Mouse (Mus musculus) gastrocnemius, postnatal 14 days (tissue): ENCODE data around the gene Gna14. TPM values are rescaled to one million over a fixed set of nuclear protein-coding genes. Genes with fewer than 3 reads are reported as not detected.

ENCODE experiments used
- DNase-seq: peaks from one replicate; pipeline ENCODE4 v3.0.0; 2021; ENCODE audit warnings: mixed read lengths
- intact Hi-C: fragments of 180-260 bp; cut with DNase I; formaldehyde crosslinking; loops from one replicate; pipeline ENCODE4 v1.15.1; 2025; ENCODE audit warnings: low total_unique reads
- long read RNA-seq, 2 experiments: library from polyadenylated mRNA; stranded (forward); transcript quantifications; one replicate each; pipeline ENCODE4 v2.0.0; 2021
- total RNA-seq, 2 experiments: library from RNA; stranded (reverse); gene quantifications; 2 replicates each; pipeline ENCODE4 v1.2.3; 2021

The Gna14 gene
- total RNA-seq = 1 to 10 TPM in 1 of 2 experiments, under 1 TPM in 1; 0.55 to 1.0 TPM
- long read RNA-seq, experiment 1, partial matches to known transcripts = 0 of 1 reads
- long read RNA-seq, experiment 1, other reads (novel, unspliced or antisense) = 0 of 1 reads
- long read RNA-seq, experiment 2 = 0 reads

DNA sequence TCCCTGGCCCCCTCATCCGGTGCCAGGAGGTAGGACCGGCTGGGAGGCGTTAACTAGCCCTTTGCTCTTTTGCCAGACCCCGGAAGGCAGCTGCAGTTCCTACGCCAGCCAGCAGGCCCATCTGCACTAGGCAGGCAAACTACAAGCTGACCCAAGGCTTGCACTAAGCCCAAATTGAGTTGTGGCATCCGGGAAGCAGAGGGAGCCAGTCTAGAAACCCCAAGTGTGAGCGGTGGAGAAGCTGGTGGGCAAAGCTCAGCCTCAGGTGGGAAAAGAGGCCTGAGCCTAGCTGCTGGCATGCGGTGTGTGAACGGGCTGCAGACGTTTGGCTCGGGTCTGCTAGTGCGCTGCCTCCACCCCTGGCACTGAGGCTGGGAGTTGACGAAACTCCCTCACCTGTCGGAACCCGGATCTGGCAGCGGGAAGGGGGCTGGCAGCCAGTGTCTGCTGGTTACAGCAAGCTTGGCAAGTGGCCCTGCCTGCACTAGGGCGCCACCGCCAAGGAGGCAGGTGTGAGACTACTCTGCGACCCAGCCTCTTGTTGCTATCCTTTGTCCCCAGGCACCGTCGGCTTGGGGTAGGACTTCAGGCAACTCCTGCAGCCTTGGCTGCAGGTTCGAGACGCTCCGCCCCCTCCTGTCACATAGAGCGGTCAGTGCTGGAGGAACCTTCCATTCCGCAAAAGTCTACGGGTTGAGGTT is at the start of gene Gna14:
Gene Gna14, plus strand, starts transcription at position 232 of the 701 bp plus-strand sequence.
- intact Hi-C loops = loop anchor here (5.0 kb wide), 1 partner anchor 162 kb away; no protein-coding TSS in a partner anchor

DNA sequence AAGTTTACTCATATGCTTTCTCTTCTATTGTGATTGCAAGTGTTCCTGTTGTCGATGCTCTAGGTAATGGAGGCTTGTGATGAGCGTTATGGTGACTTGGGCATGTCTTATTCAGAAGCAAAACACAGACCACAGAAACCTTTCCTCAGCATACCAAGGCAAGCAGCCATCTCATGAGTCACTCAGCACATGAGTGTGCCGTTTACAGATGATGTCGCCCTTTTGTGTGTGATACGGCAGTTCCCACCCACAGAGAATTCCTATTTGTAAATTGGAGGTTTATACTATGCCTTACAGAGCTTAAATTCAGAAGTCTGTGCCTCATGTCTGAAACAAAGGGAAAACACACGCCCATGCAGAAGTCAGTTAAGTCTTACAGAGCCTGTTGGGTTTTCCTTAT is 49.0 kb upstream of the Gna14 start:
- no peak for DNase-seq

More for the DNA sequence above, at the start of gene Gna14:
- peak; percentile 62 for DNase-seq

DNA sequence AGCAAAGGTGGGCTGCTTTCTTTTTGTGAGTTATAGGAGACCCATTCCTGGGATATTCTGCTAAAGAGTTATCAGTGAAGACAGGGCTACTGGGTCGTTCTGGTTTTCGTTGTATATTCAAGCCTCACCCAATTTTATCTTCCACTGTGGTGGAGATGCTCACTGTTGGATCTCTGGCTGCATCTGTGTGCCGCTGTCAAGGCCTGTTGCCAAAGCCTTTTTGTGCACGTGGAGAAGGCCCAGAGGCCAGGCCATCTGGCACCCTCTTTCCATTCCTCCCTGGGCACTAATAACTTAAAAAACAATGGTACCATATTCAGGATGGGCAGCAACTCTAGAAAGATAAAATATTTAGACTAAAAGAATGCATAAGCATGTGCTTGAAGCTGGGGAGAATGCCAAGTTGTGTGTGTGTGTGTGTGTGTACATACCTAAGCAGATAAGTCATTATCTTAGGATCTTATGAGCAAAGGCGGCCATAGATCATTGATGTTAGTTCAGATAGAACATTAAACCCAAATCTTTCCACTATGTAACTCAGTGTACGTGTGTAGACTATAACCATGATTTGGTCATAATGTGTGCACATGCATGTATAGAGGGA is 45.3 kb upstream of the Gna14 start:
- DNase-seq = no peak
- intact Hi-C loops = no loop called here

More for the DNA sequence above, 49.0 kb upstream of the Gna14 start:
- intact Hi-C loops = no loop called here

DNA sequence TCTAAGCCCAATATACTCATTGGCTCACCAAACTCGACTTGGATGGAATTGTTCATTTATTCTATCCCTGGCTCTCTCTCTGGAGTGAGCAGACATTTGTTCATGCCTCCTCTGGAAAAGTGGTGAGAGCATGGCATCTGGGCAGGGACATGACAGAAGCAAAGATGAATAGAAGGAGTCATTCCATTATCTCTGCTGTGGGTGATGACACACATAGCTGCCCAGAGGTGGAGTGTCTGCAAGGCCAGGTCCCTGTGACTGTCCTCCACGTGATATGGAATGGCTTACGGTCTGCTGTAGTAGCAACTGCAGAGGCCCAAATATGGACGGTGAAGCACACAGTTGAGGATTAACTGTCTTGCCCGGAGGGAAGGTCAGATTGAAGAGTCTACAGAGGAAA is 41.2 kb upstream of the Gna14 start:
- intact Hi-C loops = no loop called here
- no peak for DNase-seq

DNA sequence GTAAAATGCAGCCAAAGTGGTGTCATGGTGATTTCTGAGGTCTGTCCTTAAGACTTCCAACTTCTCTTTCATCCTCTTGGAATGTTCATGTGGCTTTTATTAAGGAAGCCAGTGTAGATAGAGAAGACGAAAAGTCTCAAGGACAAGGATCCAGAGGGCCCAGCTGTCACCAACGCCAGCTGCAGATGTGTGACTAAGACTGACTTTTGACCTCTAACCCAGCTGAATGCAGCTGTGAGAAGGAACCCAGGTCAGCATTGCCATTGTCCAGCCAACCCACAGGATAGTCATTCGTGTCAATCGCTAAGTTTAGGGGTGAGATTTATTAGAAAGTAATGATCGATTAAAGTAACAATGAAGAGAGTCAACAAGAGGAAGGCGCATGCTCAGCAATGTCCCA is 32.5 kb upstream of the Gna14 start:
- intact Hi-C loops = no loop called here
- DNase-seq = no peak

DNA sequence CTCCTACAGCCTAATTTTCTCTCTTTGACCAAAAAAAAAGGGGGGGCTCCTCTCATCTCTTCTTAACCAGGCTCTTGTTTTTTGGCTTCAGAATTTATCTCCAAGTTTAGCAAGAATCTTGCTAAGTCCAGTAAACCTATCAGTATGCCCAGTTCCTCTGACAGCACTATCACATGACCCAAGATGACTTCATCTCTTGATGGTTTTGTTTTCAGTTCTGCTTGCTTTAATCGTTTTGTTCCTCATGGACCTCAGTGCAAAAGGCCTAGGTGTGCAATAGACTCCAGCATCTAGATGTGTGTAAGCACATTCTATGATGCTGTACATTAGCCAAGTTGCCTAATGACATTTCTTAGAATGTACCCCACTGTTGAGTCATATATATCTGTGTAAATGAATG is 27.8 kb upstream of the Gna14 start:
- intact Hi-C loops = no loop called here
- DNase-seq = no peak

DNA sequence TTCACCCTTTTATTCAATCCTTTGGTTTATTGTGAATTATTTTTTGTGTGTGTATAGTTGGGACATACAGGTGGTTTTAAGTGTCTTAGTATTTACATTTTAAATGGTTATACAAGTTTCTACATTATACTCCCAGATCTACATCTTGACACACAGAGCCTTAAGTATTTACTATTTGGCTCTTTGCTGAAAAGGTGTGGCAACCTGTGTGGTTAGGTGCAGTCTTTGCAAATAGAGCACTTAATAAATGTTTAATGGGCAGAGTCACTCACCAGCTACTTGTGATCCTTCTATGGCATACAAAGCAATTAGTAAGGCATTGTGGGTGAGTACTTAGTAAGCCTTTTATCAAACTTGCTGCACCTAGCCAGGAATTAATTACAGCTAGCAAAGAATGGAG is 24.3 kb upstream of the Gna14 start:
- intact Hi-C loops = no loop called here
- DNase-seq = no peak

DNA sequence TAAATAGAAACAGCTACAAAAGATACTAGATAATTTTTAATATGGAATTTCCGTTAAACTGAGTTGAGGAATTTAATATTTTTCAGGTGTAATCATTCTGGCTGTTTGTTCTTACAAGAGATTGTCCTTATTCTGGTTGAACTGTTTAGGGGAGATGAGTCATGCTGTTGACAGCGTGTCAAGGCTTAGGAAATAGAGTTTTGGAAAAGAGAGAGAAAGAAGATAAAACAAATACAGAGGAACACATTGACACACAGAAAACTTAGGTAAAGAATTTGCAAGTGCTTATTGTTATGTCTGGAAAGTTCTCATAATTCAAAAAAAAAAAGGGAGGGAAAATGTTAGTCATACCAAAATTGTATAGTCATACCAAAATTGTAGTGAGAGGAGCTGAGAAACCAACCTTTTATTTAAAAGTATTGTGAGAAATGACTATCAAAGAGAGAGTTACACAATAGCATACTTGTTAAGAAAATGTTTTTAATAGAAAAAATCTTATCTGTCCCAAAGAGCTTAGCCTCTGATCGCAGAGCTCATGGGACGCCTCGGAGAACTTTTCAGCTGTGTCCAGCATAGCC is 17.4 kb upstream of the Gna14 start:
- DNase-seq = no peak
- intact Hi-C loops = no loop called here

DNA sequence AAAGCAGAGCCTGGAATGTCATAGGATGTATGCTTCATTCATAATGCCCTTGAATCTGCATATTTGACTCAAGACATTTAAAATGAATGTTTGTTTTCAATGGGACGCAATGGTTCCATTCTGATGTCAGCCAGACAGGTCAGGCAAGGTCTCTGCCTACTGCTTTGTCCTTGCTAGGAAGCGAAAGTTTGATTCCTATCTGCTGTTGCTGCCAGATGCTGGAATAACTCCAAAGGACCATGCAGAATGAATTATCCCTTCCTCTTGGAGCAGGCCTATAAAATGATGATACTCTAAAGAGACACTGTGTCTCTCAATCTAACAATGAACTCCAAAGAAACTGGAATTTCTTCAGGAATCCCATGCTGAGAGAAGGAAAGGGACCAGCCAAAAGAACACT is 10.0 kb upstream of the Gna14 start:
- no peak for DNase-seq
- intact Hi-C loops = no loop called here

DNA sequence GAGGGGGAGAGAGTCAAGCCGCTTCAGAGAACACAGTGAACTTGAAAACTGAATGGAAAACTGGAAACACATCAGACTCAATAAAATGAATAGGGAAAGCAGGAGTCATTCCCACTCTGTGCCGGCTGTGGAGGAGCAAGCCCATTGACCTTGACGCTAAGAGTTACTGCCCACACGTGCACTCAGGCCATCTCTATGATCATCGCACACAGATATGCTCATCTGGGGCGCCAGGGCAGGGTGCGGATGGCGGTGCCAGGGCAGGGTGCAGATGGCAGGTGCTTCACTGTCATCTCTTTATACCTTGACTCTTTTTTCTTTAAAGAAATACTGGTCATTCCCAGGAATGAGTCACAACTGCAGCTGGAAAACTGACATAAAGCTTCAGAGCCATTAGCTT is 4.2 kb upstream of the Gna14 start:
- DNase-seq = no peak
- intact Hi-C loops = no loop called here

DNA sequence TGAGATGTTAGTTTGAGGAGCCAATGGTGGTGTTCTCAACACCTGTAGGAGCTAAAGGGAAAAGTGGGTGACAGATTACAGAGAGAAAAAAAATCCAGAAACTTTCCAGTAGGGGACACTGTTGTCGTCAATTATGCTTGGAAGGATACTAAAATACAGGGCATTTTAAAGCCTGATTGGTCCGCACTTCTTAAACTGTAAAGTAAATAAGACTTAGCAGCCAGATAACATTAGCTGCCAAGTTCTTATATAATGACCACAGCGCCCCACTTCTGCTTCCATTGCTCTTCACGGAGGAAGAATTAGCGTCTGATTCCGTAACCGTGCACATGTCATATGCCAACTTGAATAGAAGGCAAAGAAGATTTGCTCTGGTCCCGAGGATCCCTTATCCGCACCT is 683 bp upstream of the Gna14 start:
- intact Hi-C loops = loop anchor here (5.0 kb wide), 1 partner anchor 162 kb away; no protein-coding TSS in a partner anchor
- DNase-seq = no peak

DNA sequence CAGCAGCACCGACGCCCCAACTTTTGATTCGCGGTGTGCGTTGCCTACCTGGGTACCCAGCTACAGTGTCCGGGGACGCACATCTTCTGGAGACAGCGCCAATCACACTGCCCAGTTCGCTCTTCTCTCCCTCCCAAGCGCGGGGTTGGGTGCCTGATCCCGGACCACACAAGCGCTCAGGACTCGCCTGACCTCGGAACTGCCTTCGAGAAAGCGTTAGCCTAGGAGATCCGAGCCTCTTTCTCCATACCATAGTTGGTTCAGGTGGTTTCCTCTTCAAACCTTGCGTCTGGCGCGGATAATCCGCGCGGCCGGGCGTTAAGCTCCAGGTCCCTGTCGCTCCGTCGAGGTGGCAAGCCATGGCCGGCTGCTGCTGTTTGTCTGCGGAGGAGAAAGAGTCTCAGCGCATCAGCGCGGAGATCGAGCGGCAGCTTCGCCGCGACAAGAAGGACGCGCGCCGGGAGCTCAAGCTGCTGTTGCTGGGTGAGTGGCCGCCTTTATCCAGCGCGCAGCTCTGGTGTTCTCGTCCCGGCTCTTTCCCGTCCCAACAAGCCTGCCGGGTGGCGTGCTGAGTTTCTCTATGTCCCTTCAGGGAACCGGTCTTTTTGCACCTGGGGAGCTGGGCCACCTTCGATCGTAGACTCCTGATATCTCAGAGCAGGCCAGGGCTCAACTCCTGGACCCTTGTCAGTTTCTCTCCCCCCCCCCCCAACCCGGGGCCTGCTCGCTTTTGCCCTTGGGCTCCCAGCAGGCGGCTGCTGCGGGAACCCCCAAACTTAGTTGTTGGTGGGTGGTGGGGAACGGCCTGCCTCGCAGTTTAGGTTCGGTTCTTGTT is 990 bp downstream of the Gna14 start:
- intact Hi-C loops = loop anchor here (5.0 kb wide), 1 partner anchor 161 kb away; no protein-coding TSS in a partner anchor
- peak; percentile 23 for DNase-seq

DNA sequence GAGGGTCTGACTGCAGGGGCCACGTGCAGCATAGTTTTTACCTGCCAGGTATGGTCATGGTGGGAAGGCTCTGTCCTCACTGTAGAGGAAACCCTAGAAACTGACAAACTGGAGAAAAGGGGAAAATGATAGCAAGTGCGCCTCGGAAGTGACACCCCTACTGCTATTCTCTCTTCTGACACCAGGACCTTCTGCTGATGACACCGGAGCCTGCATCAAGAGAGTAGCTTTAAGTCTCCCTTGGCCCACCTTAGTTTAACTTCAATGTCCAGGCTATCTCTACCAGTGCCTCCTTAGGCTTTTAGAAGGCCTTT is 1.6 kb downstream of the Gna14 start:
- DNase-seq = no peak
- intact Hi-C loops = loop anchor here (5.0 kb wide), 1 partner anchor 160 kb away; no protein-coding TSS in a partner anchor

DNA sequence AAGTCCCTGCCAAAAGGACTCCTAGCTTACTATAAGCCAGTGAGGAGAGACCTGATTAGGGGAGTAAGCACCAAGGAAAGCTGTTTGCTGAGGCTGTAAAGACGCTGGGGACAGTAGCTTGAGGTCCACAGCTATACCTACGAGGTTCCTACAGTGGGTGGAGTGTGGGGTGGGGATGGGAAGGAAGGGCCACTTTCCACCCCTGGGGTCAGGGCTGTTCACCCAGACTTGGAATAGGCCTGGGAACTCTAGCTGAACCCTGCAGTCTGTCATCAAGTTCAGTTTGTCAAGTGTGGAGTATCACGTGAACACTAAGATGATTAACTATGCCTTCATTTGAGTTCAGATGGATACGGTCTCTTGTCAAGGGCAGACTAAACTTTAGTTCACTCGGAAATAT is 2.3 kb downstream of the Gna14 start:
- intact Hi-C loops = loop anchor here (5.0 kb wide), 1 partner anchor 159 kb away; no protein-coding TSS in a partner anchor
- no peak for DNase-seq

DNA sequence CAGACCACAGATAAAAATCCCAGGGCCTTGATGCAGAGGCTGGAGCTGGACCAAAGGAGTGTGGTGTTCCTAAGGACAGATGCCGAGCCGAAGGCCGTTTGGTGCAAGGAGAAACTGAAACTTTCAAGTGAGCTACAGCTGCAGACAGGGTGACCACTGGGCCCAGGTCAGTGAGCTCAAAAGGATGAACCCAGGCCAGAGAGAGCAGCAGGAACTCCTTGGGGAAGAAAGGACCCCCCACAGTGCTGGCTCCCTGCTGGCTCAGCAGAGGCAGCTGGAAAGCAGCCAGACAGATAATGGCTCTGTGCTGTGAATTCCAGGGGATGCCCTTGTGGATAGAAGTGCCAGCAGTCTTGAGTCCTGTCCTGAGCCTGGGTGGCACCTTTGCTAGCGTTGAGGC is 3.7 kb downstream of the Gna14 start:
- intact Hi-C loops = loop anchor here (5.0 kb wide), 1 partner anchor 158 kb away; no protein-coding TSS in a partner anchor
- DNase-seq = no peak

DNA sequence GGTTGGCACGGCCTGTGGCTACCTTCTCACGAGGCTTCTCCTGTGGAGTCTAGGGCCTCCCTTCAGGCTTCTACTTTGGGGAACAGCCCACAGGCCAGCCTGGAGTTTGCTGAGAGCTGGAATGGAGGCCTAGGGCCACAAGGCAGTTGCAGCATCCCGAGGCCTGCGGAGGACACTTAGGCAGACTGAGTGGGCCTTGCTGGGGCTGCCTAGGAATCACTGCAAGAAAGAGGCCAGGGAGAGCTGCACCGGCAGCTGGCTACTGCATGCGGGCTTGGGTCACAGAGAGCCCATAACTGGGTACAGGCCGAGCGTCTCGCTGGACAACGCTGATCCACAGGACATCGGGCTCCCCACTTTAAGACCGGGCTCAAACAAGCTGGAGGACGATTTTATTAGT is 4.3 kb downstream of the Gna14 start:
- intact Hi-C loops = loop anchor here (5.0 kb wide), 1 partner anchor 157 kb away; no protein-coding TSS in a partner anchor
- DNase-seq = no peak

DNA sequence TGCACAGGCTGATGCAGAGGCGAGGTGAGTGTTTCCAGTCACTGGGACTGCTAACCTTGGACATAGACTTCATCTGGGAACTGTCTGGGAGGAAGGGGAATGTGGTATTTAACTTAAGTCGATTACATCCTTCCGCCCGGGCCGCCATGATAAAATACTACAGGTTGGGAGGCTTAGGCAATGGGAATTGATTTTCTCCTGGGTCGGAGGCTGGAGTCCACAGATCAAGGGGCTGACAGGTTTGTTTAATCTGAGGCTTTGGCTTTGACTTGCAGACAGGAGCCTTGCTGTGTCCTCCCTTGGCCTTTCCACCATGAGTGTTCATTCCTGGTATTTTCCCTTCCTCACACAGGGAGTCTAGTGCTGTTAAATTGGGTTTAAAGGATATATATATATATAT is 5.8 kb downstream of the Gna14 start:
- DNase-seq = no peak
- intact Hi-C loops = no loop called here

DNA sequence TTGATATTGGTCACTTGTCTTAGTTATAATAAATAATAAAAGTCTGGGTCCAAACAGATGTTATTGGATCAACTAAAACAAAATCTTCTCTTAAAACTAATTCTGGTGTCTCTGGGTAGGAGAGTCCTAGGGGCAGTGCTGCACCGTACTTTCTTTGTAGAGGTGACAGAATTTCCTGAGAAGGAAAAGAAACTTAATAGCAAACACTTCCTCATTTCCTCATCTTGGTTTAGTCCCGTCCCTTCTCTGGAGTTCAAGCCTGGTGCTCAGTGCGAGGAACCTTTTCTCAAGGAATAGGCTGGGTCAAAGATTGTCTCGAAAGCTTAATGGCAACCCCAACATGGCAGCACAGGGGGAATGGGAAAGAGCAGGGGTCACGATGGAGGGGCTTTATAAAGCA is 7.8 kb downstream of the Gna14 start:
- intact Hi-C loops = no loop called here
- DNase-seq = no peak

DNA sequence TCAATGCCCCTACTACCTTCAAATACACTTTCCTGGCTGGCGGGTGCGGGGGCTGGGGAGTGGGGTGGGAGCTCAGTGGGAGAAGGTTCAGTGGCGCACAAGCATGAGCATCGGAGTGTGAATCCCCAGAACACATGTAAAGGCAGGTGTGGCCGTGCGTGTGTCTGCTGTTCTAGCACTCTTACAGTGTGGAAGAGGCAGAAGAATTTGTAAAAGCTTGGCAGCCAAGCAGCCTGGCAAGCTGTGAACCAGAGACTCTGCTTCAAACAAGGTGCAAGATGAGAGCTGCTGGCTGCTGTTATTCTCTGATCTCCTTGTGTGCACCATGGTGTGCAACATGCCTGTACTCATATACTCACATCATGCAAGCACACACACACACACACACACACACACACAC is 11.1 kb downstream of the Gna14 start:
- intact Hi-C loops = no loop called here

More for the DNA sequence above, 11.1 kb downstream of the Gna14 start:
- no peak for DNase-seq
